Mouse (Mus musculus) heart, postnatal 25 days (tissue): Measurements from ENCODE around the gene Slc39a11. TPM values are rescaled to one million over a fixed set of nuclear protein-coding genes. Genes with fewer than 3 reads are reported as not detected.

Experiments used
- DNase-seq: peaks from one replicate; pipeline ENCODE4 v3.0.0; 2022; ENCODE audit warnings: low spot score
- intact Hi-C: fragments of 180-260 bp; cut with DNase I; formaldehyde crosslinking; loops from one replicate; pipeline ENCODE4 v1.15.1; 2025
- total RNA-seq, 2 experiments: library from RNA; stranded (reverse); gene quantifications; 2 replicates each; pipeline ENCODE4 v1.2.3; 2021

The Slc39a11 gene
- total RNA-seq, 2 experiments from 2014 or later: 2.7 to 3.8 TPM

DNA sequence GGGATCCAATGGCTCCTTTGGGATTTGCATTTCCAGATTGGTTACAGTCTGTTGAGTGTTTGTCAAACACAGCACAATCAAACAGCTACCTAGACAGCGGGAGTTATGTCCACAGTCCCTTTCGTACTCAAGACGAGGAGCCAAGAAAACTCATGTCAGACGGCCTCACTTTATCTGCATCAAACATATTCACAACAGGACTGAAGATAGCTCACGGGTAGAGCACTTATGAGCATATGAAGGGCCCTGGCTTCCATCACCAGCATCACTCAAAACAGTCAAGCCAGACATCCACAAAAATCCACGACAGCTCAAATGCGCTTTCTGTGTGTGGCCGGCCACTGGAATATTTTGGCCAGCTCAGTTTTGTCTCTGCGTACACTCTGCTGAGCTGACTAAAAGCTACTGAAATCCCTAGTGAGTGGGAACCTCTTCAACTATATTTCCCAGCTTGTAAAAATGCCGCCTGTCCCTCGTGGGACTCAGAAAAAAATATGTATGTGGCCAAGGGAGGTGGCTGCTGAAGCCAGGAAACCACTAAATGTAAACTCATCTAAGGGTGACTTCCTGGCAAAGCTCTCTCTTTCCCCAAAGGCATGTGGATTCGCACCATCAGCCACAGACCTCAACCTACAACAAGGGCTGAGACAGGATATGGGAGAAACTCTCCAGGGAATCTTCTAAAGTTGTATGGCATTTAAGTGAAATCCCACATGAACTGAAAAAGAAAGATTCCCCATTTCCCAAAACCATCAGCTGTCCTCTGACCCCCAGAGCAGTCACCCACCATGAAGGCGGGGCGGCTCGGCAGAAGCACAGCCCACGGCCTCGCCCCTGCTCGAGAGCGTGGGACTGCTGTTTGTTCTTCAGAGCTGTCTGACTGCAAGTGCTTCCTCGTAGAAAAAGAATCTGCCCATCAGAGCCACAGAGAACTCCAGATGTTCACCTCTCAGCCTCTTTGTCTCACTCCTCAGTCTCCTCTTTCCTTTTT is 159.1 kb downstream of the Slc39a11 start:
- intact Hi-C loops: no loop called here
- DNase-seq: no peak

DNA sequence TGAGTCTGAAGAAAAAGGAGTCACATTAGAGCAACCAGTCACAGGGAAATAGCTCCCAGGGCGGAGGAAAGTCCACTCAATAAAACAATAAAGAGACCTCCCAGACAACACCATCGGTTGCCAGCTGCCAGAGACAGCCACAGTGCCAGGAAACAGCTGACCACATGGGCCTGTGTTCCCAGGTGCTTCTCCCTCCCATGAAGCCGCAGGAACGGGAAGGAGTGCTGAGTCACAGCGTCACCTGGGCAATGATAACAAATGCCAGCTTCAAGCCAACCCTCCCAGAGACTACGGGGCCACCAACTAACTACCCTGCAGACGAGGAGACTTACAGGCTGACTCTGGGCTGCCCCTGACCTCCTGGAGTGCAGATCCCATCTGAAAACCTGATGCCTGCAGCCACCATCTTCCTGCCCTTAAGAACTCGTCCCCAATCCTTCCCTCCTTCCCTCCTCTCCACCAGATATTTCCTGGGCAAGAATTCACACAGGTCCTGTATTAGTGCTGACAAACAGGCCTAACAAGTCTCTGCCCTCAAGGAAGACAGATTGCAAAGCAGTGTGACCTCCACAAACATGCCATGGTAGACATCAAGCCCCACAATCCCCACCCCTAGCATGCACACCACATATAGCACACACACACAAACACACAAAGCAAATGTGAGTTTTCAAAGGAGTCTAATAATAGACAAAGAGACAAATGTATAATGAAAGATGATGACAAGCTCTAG is 162.1 kb downstream of the Slc39a11 start:
- intact Hi-C loops: no loop called here
- DNase-seq: no peak

DNA sequence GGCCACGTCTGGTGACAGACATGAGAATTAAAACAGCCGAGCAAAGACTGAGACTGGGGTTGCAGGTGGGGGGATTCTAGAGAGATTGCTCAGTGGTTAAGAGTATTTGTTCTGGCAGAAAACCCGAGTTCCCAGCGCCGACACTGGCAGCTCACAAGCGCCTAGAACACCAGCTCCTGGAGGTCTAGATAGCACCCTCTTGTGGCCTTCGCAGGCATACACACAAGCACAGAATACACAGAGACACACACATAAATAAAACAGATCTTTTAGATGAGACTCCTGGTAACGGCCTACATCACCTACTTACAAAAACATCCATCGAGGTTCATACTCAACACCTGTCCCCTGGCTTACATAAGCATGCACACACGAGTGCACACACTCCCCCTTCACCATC is 165.8 kb downstream of the Slc39a11 start:
- DNase-seq: no peak
- intact Hi-C loops: no loop called here

DNA sequence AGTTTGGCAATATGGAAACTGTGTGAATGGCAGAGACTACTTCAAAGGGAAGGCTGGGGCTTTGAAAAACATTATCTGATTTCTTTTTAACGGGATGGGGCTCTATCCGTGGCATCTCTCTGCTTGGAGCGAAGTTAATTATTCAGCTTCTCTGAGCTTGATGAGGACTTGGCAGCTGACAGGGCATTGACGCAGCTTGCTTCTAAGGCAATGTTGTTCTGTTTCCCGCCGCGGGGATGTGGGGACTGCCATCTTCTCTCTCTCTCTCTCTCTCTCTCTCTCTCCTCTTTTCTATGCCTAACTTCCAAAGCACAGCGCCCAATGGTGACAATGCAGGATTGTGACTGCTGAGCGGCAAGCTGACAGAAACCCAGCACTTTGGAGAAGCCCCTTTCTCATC is 172.3 kb downstream of the Slc39a11 start:
- DNase-seq: no peak
- intact Hi-C loops: no loop called here

DNA sequence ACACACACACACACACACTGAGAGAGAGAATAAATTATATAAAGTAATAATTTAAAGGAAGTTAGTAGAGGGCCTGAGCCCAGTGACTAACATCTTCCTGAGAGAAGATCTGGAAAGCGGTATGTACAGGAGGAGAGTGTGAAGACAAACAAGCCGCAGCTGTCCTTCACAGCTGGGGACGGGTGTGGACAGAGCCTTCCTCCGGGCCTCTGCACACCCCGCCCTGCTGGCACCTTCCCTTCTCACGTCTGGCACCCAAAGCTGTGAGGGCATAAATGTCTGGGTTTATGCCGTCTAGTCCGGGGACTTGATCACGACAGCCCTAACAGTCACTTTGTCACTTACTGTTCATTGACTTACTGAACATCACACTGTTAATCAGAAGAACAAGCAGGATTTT is 173.2 kb downstream of the Slc39a11 start:
- intact Hi-C loops: no loop called here

DNA sequence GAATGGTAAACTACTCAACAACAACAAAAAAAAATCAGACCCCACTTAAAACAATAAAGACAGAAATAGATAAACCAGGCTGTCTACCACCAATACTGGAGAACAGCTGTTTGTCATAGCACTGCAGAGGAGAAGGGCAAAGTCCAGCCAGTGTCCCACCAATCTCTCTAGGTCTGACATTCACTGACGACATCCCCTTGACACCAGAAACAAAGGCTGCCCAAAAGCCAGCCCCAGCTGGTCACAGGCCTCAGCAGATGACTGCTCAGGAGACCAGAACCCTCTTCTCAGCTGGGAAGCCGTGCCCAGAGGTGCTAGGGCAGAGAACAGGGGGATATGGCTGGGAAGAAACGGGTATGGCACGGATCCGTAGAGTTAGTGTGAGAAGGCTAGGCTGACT is 174.4 kb downstream of the Slc39a11 start:
- intact Hi-C loops: no loop called here
- DNase-seq: no peak

More for the DNA sequence above, 173.2 kb downstream of the Slc39a11 start:
- no peak for DNase-seq

GRCm38 (mm10) chr11:113473998-113474534 is 175.8 kb downstream of the Slc39a11 start:
- intact Hi-C loops: no loop called here
- DNase-seq: no peak

DNA sequence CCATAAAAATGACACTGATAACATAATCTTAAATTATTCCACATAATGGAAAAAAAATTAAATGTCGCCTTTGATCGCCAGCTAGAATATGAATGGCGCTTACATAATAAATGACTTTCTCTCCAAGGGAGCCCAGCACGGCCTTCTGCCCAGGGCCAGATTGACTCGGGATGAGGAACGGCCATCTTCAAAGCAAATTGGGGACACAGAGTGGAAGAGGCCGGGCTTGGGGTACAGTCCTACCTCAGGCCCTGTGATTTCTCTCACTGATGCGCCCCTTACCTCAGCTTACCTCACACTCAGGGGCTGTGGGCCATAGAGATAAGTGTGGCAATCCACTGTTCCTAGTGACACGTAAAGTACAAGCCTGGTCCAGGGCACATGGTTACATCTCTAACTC is 177.9 kb downstream of the Slc39a11 start:
- DNase-seq: no peak
- intact Hi-C loops: no loop called here

GRCm38 (mm10) chr11:113469919-113470785 is 179.7 kb downstream of the Slc39a11 start:
- no peak for DNase-seq
- intact Hi-C loops: no loop called here

- intact Hi-C loops: no loop called here
- no peak for DNase-seq
These were observed 181.9 kb downstream of the Slc39a11 start for GRCm38 (mm10) chr11:113468016-113468415.

- DNase-seq: no peak
- intact Hi-C loops: no loop called here
These were observed 182.5 kb downstream of the Slc39a11 start for GRCm38 (mm10) chr11:113467313-113467811.

DNA sequence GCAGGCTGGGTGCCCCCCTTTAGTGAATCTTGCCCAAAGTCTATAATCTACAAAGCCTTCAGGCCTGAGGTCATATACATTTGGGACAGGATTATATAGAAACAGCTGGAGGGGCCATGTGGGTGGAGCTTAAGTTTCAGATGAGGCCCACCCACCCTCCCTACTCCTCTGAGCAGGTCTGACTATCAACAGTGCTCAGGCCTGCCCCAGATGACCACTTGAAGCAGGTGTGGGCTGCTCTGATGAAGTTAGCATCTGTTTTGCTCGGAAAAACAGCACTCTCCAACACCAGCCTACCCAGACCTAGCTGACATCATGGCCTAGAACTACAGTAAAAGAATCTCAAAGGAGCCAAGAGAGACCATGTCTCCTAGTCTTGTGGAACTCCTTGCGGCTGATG is 189.8 kb downstream of the Slc39a11 start:
- no peak for DNase-seq
- intact Hi-C loops: no loop called here

DNA sequence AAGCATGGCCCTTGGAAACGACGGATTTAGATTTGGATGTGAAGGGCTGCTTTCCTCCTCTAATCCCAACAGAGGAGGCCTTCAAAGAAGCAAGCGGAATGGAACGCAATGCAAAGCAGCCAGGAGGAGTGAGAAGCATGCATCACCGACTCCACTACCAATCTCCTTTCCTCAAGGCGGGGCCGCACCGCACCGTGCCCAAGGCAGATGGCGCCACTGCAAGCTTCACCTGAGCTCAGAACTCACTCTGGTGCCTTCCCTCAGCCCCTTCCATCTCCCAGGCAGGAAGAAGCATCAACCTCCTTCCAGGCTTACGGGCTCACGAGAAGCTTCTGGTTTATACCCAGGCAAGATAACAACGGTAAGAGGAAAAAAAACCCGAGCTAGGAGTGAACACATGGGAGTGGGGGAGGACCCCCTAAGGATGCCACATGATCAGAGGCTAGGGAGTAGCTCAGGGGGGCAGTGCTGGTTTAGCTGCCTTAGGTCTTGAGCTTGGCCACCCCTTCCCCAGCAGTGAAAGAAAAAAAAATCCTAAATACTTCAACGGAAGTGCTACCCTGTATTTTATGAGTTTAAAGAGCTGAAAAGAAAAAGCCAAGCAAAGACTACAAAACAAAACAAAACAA is 191.2 kb downstream of the Slc39a11 start:
- intact Hi-C loops: no loop called here
- DNase-seq: no peak

- no peak for DNase-seq
- intact Hi-C loops: no loop called here
These were observed 196.9 kb downstream of the Slc39a11 start for GRCm38 (mm10) chr11:113452861-113453568.

- intact Hi-C loops: no loop called here
- DNase-seq: no peak
These were observed 198.6 kb downstream of the Slc39a11 start for GRCm38 (mm10) chr11:113451301-113451700.

GRCm38 (mm10) chr11:113450665-113451064 is 199.2 kb downstream of the Slc39a11 start:
- DNase-seq: no peak
- intact Hi-C loops: no loop called here

DNA sequence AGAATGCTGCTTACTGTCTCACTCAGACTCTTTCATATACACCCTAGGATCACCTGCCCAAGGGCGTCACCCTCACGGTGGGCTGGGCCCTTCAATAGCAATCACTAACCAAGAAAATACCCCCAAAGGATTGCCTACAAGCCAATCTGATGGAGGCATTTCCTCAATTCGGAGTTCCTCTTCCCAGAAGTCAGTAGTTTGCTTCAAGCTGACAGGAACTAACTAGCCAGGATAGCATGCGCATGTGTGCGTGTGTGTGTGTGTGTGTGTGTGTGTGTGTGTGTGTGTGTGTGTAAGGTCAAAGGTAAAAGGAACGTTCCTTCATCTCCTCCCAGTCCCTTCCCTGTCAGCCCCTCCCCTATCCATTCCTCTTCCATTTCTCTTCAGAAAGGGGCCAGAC is 199.9 kb downstream of the Slc39a11 start:
- no peak for DNase-seq
- intact Hi-C loops: no loop called here

DNA sequence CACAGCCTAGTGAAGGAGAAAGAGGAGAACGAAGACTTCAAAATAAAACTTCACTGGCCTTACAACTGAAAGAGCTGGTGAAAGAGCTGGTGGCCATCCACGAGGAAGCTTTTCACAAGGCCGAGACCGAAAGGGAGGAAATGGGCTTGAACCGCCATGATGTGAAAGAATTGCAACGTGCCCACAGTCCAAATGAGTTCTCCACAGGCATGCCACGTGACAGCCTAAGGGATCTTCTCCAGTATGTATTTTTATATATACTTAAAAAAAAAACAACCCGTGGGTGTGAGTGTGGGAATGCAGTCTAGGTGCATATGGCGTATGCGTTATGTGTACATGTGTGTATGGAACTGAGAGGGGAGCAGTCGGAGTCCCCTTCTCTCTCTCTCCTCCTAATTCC is 207.8 kb downstream of the Slc39a11 start:
- intact Hi-C loops: no loop called here
- DNase-seq: no peak
